Mouse (Mus musculus) erythroblast, adult 5-6 weeks (primary cell): ENCODE measurements at regions not wholly inside any gene's neighbourhood (a gene's known extent, or its start where the extent isn't known, plus 50 kb on each side); places are given as distances from the start of the nearest gene placed in this dataset.
"Not testable (repeated sequence)": the region's sequence is repeated elsewhere in the genome, so short reads cannot be mapped to it uniquely, and the experiment has no call there.

ENCODE experiments used
- ATAC-seq: replicated peaks from 2 replicates; pipeline ENCODE4 v1.8.0; 2016; ENCODE audit warnings: moderate number of reproducible peaks, mild to moderate bottlenecking, moderate TSS enrichment, inconsistent platforms; ENCODE audit not compliant: poor library complexity, low FRiP score, severe bottlenecking

GRCm38 (mm10) chr3:130841755-130842154, 111.6 kb upstream of the Rpl34 start:
- ATAC-seq: no peak

- no peak for ATAC-seq
These were observed 109.8 kb upstream of the Rpl34 start for GRCm38 (mm10) chr3:130839924-130840440.

GRCm38 (mm10) chr3:130838626-130839422, 108.6 kb upstream of the Rpl34 start:
- ATAC-seq: no peak

GRCm38 (mm10) chr3:130833722-130834121, 103.5 kb upstream of the Rpl34 start:
- ATAC-seq: no peak

GRCm38 (mm10) chr3:130833082-130833481, 102.9 kb upstream of the Rpl34 start:
- ATAC-seq: no peak

GRCm38 (mm10) chr3:130831788-130832187, 101.6 kb upstream of the Rpl34 start:
- no peak for ATAC-seq

- no peak for ATAC-seq
These were observed 98.1 kb upstream of the Rpl34 start for GRCm38 (mm10) chr3:130828346-130828745.

- no peak for ATAC-seq
These were observed 97.7 kb upstream of the Rpl34 start for GRCm38 (mm10) chr3:130827934-130828333.

GRCm38 (mm10) chr3:130827021-130827420, 96.8 kb upstream of the Rpl34 start:
- ATAC-seq: no peak

GRCm38 (mm10) chr3:130819837-130820098, 89.6 kb upstream of the Rpl34 start:
- ATAC-seq: no peak

GRCm38 (mm10) chr3:130819031-130819836, 89.0 kb upstream of the Rpl34 start:
- no peak for ATAC-seq

- 0 out of 2 replicates have a peak, but pooled peaks have one; percentile 60 for ATAC-seq
These were observed 88.4 kb upstream of the Rpl34 start for GRCm38 (mm10) chr3:130818467-130819030.

GRCm38 (mm10) chr3:130809696-130810665, 79.8 kb upstream of the Rpl34 start:
- no peak for ATAC-seq

- ATAC-seq: no peak
These were observed 75.1 kb upstream of the Rpl34 start for GRCm38 (mm10) chr3:130805345-130805744.

GRCm38 (mm10) chr3:130804327-130804662, 74.1 kb upstream of the Rpl34 start:
- no peak for ATAC-seq

GRCm38 (mm10) chr3:130803591-130804326, 73.6 kb upstream of the Rpl34 start:
- no peak for ATAC-seq

- ATAC-seq: no peak
These were observed 69.8 kb upstream of the Rpl34 start for GRCm38 (mm10) chr3:130800016-130800415.

GRCm38 (mm10) chr3:130797956-130798355, 67.8 kb upstream of the Rpl34 start:
- not testable (repeated sequence) for ATAC-seq

GRCm38 (mm10) chr3:130796531-130796930, 66.3 kb upstream of the Rpl34 start:
- peak; percentile 82 for ATAC-seq
